In the genomic region with DNA sequence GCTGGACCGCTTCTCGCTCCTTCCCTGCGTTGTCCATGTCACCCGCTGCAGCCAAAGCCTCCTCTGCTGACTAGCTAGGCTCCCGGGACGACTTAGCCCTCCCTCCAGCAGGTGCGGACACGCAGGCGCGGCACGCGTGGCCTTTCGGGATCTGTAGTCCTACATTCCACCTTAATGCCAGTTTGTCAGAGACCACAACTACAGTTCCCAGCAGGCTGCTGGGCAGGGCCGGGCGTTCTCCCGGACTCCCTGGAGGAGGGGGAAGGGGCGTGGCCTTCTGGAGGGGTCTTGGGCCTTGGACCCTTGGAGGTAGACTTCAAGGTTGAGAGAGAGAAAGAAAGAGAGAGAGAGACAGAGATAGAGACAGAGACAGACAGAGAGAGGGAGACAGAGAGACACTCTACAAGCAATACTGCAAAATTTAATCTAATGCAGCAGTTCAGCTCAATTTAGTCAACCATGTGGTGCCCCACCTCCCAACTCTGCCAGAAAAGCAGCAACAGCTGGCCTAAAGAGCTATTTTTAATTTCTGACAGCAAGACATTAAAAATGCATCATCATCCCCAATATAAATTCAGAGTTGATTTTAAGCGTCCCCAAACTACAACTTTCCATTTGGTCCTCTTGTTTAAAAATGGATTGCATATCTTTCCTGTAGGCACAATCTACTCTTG, we compare ENCODE assay signal across 8 mouse cellular contexts. TPM values are rescaled to one million over a fixed set of nuclear protein-coding genes. Genes with fewer than 3 reads are reported as not detected.
DNase-seq lines count a peak whose midpoint lies in the region; ATAC-seq lines count a peak whose summit lies in the region.

A gene (minus strand): TSS at position 141 of the 674 bp plus-strand sequence.

- no peaks in the 10 kb centered on the region; the same call in 1 of the 2 replicates for H3K9me3 ChIP-seq in forebrain, embryonic 11.5 days (ENCODE audit: control insufficient read depth, low read length)
- 0 out of 2 replicates have a peak, but pooled peaks cover 4% of the 10 kb centered on the region for H3K9me3 ChIP-seq in heart, embryonic 16.5 days (replicated peaks; ENCODE audit: control insufficient read depth, low read length)
- no peaks in the 10 kb centered on the region for H3K9me3 ChIP-seq in liver, embryonic 13.5 days (replicated peaks)
- no peaks in the 10 kb centered on the region for H3K9me3 ChIP-seq in stomach, embryonic 15.5 days

- DNase-seq in CD8-positive naive resting alpha-beta T cell, adult 2 months (ENCODE audit: low read depth in 2 of 2, low spot score in 2 of 2), result peak; percentile 38 to 45
- DNase-seq in c-Kit-positive CD71-positive TER-119-positive erythroid progenitor cells, embryonic 14.5 days (ENCODE audit: low spot score), result peak; percentile 44
- DNase-seq in forebrain, embryonic 11.5 days (ENCODE audit: low spot score), result peak; percentile 94
- peak; percentile 95 to 97 for DNase-seq in kidney, postnatal 25 days
- DNase-seq in liver, embryonic 13.5 days, result peak; percentile 75
- peak; percentile 42 to 49 for DNase-seq in natural killer cell, adult 2 months (ENCODE audit: low spot score in 2 of 2)

- peaks cover 5% of the 10 kb centered on the region; the same call in 1 of the 2 replicates for H3K4me1 ChIP-seq in forebrain, embryonic 11.5 days (replicated peaks; ENCODE audit: control insufficient read depth, insufficient read depth, low read length)
- peaks cover 7% of the 10 kb centered on the region for H3K4me1 ChIP-seq in heart, embryonic 16.5 days (ENCODE audit: control insufficient read depth, insufficient read depth, low read length)
- H3K4me1 ChIP-seq in liver, embryonic 13.5 days (replicated peaks), result peaks cover 12% of the 10 kb centered on the region
- H3K4me1 ChIP-seq in stomach, embryonic 15.5 days, result no peaks in the 10 kb centered on the region

- H3K9ac ChIP-seq in forebrain, embryonic 11.5 days (ENCODE audit: low read length), result peak within 1 kb of the TSS; percentile 83
- peak within 1 kb of the TSS; percentile 87 for H3K9ac ChIP-seq in heart, embryonic 16.5 days (ENCODE audit: low read length)
- H3K9ac ChIP-seq in liver, embryonic 13.5 days, result peak within 1 kb of the TSS; percentile 73
- H3K9ac ChIP-seq in stomach, embryonic 15.5 days, result peak within 1 kb of the TSS; percentile 81

- peak; percentile 100 for ATAC-seq in forebrain, embryonic 11.5 days (replicated peaks; ENCODE audit: low FRiP score)
- peak; percentile 100 for ATAC-seq in heart, embryonic 16.5 days (replicated peaks; ENCODE audit: extremely low read depth, insufficient read depth, low FRiP score)
- ATAC-seq in liver, embryonic 13.5 days (ENCODE audit: low read depth), result peak; percentile 99
- peak; percentile 100 for ATAC-seq in stomach, embryonic 15.5 days (ENCODE audit: insufficient read depth, low FRiP score, low read depth)

- H3K36me3 ChIP-seq in forebrain, embryonic 11.5 days (ENCODE audit: control insufficient read depth, insufficient read depth, low read length), result no peaks in the 10 kb centered on the region
- H3K36me3 ChIP-seq in heart, embryonic 16.5 days (ENCODE audit: control insufficient read depth, insufficient read depth), result no peaks in the 10 kb centered on the region
- no peaks in the 10 kb centered on the region for H3K36me3 ChIP-seq in liver, embryonic 13.5 days
- no peaks in the 10 kb centered on the region for H3K36me3 ChIP-seq in stomach, embryonic 15.5 days

- H3K4me2 ChIP-seq in forebrain, embryonic 11.5 days (ENCODE audit: low read depth, low read length, severe bottlenecking), result peak within 1 kb of the TSS; percentile 80
- peak within 1 kb of the TSS; percentile 90 for H3K4me2 ChIP-seq in heart, embryonic 16.5 days (ENCODE audit: low read depth, low read length)
- H3K4me2 ChIP-seq in liver, embryonic 13.5 days, result peak within 1 kb of the TSS; percentile 80
- peak within 1 kb of the TSS; percentile 92 for H3K4me2 ChIP-seq in stomach, embryonic 15.5 days

- no peaks in the 10 kb centered on the region for H3K27me3 ChIP-seq in forebrain, embryonic 11.5 days (ENCODE audit: control insufficient read depth, insufficient read depth, low read length)
- no peaks in the 10 kb centered on the region for H3K27me3 ChIP-seq in heart, embryonic 16.5 days (ENCODE audit: control insufficient read depth, insufficient read depth, low read length)
- no peaks in the 10 kb centered on the region for H3K27me3 ChIP-seq in liver, embryonic 13.5 days
- no peaks in the 10 kb centered on the region for H3K27me3 ChIP-seq in stomach, embryonic 15.5 days (replicated peaks)

- H3K4me3 ChIP-seq in forebrain, embryonic 11.5 days (ENCODE audit: low read depth, low read length), result peak within 1 kb of the TSS; percentile 71
- H3K4me3 ChIP-seq in heart, embryonic 16.5 days (ENCODE audit: low read length), result peak within 1 kb of the TSS; percentile 78
- H3K4me3 ChIP-seq in liver, embryonic 13.5 days (replicated peaks), result peak within 1 kb of the TSS; percentile 68
- H3K4me3 ChIP-seq in stomach, embryonic 15.5 days (replicated peaks), result peak within 1 kb of the TSS; percentile 80

- H3K27ac ChIP-seq in forebrain, embryonic 11.5 days (ENCODE audit: low read depth, low read length), result no peak within 1 kb of the TSS
- peak within 1 kb of the TSS; percentile 18; the same call in 1 of the 2 replicates for H3K27ac ChIP-seq in heart, embryonic 16.5 days (ENCODE audit: low read length)
- H3K27ac ChIP-seq in liver, embryonic 13.5 days, result no peak within 1 kb of the TSS
- no peak within 1 kb of the TSS for H3K27ac ChIP-seq in stomach, embryonic 15.5 days

- WGBS in forebrain, embryonic 11.5 days, result 4% methylated on average over 18 of the region's 18 CpGs
- 4% methylated on average over 18 of the region's 18 CpGs for WGBS in heart, embryonic 16.5 days
- WGBS in liver, embryonic 13.5 days (ENCODE audit: insufficient replicate concordance), result 4% methylated on average over 18 of the region's 18 CpGs
- 3% methylated on average over 18 of the region's 18 CpGs for WGBS in stomach, embryonic 15.5 days

RNA-seq across cellular contexts. Expression of the gene that starts here (rescaled TPM):
- polyA plus RNA-seq in forebrain, embryonic 11.5 days (2014; fragmentation: Nextera tagmentation; extraction: Ambion mirVana), result 13.9 and 14.3 TPM in 2 replicates
- polyA plus RNA-seq in heart, embryonic 16.5 days (2015; fragmentation: Nextera tagmentation; extraction: Ambion mirVana), result 2.4 and 2.5 TPM in 2 replicates
- 0.36 and 0.39 TPM in 2 replicates for polyA plus RNA-seq in liver, embryonic 13.5 days (2015; fragmentation: Nextera tagmentation; extraction: Ambion mirVana)
- polyA plus RNA-seq in stomach, embryonic 15.5 days (2015; fragmentation: Nextera tagmentation; extraction: Ambion mirVana), result 4.5 and 4.9 TPM in 2 replicates

Comparison
In these comparisons a context has a peak if more than half of its experiments do, and no peak if none do; other contexts are left out.
1. Peak in DNase-seq, ATAC-seq, H3K4me3 ChIP-seq, H3K9ac ChIP-seq and H3K4me2 ChIP-seq in liver, embryonic 13.5 days; RNA of the gene not detected or under 1 TPM.
2. DNase-seq: peak in every context shown above with its lines; median percentile 96 in kidney, postnatal 25 days; 94 in forebrain, embryonic 11.5 days; 75 in liver, embryonic 13.5 days; 46 in natural killer cell, adult 2 months; 44 in c-Kit-positive CD71-positive TER-119-positive erythroid progenitor cells, embryonic 14.5 days; 42 in CD8-positive naive resting alpha-beta T cell, adult 2 months.